Mouse (Mus musculus) forebrain, embryonic 16.5 days (tissue): ENCODE measurements around the gene Hpcal1. TPM values are rescaled to one million over a fixed set of nuclear protein-coding genes. Genes with fewer than 3 reads are reported as not detected.

Experiments
- ATAC-seq: fragments of 200-750 bp; cut with Nextera tagmentation; 2 replicates; pipeline ENCODE4 v1.8.0; 2017; ENCODE audit warnings: mild to moderate bottlenecking, moderate library complexity
- H3K27ac ChIP-seq: fragments of 300-500 bp; sonication (generic); 2 replicates; pipeline ENCODE4 v1.5.1; 2014; ENCODE audit warnings: low read length, control low read depth
- H3K27me3 ChIP-seq: fragments of 300-500 bp; sonication (generic); replicated peaks from 2 replicates; pipeline ENCODE4 v1.6.1; 2014; ENCODE audit warnings: low read length; ENCODE audit not compliant: control insufficient read depth, insufficient read depth
- H3K36me3 ChIP-seq: fragments of 300-500 bp; sonication (generic); 2 replicates; pipeline ENCODE4 v1.6.1; 2014; ENCODE audit not compliant: control insufficient read depth, insufficient read depth
- H3K4me1 ChIP-seq: fragments of 300-500 bp; sonication (generic); replicated peaks from 2 replicates; pipeline ENCODE4 v1.6.1; 2014; ENCODE audit warnings: low read length; ENCODE audit not compliant: control insufficient read depth, insufficient read depth
- H3K4me2 ChIP-seq: fragments of 300-500 bp; sonication (generic); 2 replicates; pipeline ENCODE4 v1.6.1; 2014; ENCODE audit warnings: mild to moderate bottlenecking, low read length, control low read depth
- H3K4me3 ChIP-seq: fragments of 300-500 bp; sonication (generic); replicated peaks from 2 replicates; pipeline ENCODE4 v1.5.1; 2014; ENCODE audit warnings: mild to moderate bottlenecking, low read length, control low read depth
- H3K9ac ChIP-seq: fragments of 300-500 bp; sonication (generic); replicated peaks from 2 replicates; pipeline ENCODE4 v1.6.1; 2014; ENCODE audit warnings: low read depth, low read length, control low read depth
- H3K9me3 ChIP-seq: fragments of 300-500 bp; sonication (generic); 2 replicates; pipeline ENCODE4 v1.6.1; 2016; ENCODE audit warnings: low read length; ENCODE audit not compliant: control insufficient read depth
- WGBS: fragments of 180-500 bp; shearing (Covaris S2); extraction: QIAGEN DNeasy Blood & Tissue Kit; methylation state at CpG from one replicate; pipeline ENCODE4 v1.1.7; 2014; 5-methylcytosine and 5-hydroxymethylcytosine counted together
- polyA plus RNA-seq: library from polyadenylated mRNA; unstranded; fragments of >200 nt; fragmentation: Nextera tagmentation; extraction: Ambion mirVana; gene quantifications from 2 replicates; pipeline ENCODE4 v1.2.1, GENCODE M21; 2015

Hpcal1 gene
- polyA plus RNA-seq, 1 experiment from 2014 or later, result 47.1 TPM

DNA sequence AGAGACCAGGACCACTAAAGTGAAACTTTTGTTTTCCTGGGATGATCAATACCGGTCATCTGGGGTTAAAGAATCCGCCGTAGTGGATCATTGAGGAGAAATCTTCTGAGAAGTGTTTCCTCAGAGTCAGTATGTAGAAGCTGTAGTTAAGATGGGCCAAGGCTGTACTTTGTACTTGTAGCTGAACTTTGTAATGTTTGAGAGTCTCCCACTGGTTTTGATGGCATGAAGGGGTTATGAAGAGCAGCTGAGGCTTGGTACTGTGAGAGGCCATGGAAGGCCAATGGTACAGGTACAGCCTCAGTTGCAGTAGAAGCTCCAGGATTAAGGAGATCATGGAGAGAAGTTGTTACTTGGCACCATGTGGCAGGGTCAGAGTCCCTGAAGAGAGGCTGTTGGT lies 13.2 kb downstream of the Hpcal1 start:
- Histone ChIP-seq H3K36me3 (no peaks in the 10 kb centered on the region), H3K27me3 (no peaks in the 10 kb centered on the region), H3K4me3 (no peak overlapping the region), H3K27ac (no peak overlapping the region), H3K9me3 (no peaks in the 10 kb centered on the region), H3K4me1 (peaks cover 11% of the 10 kb centered on the region), H3K9ac (no peak overlapping the region), H3K4me2 (no peak overlapping the region)
- 97% methylated on average over 3 of the region's 3 CpGs for WGBS
- no peak for ATAC-seq

DNA sequence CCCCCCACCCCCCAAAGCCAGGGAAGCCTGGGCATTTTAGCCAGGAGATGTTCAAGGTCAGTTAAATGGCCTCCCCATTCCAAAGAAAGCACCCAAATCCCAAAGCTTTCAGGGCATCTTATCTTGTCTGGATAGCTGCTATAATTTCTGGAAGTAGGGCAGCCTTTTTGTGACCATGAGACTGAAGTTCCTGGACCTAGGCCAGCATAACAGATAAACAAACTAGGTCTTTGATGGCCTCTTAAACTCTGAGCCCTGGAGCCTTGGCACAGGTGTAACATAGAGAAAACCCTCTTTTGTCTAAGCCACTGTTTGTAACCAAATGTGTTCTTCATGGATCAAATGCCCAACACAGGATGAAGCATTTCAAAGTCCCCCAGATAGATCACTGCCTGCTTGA lies 16.8 kb downstream of the Hpcal1 start:
- peaks cover 13% of the 10 kb centered on the region for H3K4me1 ChIP-seq
- no peak overlapping the region for H3K9ac ChIP-seq
- H3K36me3 ChIP-seq, result no peaks in the 10 kb centered on the region
- no peak overlapping the region for H3K4me2 ChIP-seq
- no peak for ATAC-seq
- no peaks in the 10 kb centered on the region for H3K27me3 ChIP-seq
- H3K4me3 ChIP-seq, result no peak overlapping the region
- H3K9me3 ChIP-seq, result no peaks in the 10 kb centered on the region
- no peak overlapping the region for H3K27ac ChIP-seq

DNA sequence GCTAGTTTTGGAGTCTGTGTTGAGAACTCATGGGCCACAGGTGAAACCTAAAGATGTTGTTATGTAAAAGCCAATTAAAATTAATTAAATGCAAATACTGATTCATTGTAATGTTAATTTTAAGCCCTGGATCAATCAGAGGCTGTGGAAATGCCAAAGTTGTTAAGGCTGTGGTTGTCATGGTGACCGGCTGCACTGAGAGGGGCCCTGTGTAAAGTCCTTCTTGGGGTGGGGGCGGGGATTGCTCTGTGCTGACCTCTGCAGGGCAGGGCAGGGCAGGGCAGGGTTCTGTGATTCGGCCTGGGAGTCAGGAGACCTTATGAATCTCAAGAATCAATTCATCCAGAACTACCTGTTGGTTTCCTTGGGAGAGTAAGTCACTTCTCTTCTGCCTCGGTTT lies 18.8 kb downstream of the Hpcal1 start:
- Histone ChIP-seq H3K4me1 (peaks cover 13% of the 10 kb centered on the region), H3K9ac (no peak overlapping the region), H3K27me3 (no peaks in the 10 kb centered on the region), H3K36me3 (no peaks in the 10 kb centered on the region), H3K4me2 (no peak overlapping the region), H3K9me3 (no peaks in the 10 kb centered on the region), H3K4me3 (no peak overlapping the region), H3K27ac (no peak overlapping the region)
- 10% methylated on average over 4 of the region's 4 CpGs for WGBS
- ATAC-seq, result peak; percentile 66; the same call in 1 of the 2 replicates

DNA sequence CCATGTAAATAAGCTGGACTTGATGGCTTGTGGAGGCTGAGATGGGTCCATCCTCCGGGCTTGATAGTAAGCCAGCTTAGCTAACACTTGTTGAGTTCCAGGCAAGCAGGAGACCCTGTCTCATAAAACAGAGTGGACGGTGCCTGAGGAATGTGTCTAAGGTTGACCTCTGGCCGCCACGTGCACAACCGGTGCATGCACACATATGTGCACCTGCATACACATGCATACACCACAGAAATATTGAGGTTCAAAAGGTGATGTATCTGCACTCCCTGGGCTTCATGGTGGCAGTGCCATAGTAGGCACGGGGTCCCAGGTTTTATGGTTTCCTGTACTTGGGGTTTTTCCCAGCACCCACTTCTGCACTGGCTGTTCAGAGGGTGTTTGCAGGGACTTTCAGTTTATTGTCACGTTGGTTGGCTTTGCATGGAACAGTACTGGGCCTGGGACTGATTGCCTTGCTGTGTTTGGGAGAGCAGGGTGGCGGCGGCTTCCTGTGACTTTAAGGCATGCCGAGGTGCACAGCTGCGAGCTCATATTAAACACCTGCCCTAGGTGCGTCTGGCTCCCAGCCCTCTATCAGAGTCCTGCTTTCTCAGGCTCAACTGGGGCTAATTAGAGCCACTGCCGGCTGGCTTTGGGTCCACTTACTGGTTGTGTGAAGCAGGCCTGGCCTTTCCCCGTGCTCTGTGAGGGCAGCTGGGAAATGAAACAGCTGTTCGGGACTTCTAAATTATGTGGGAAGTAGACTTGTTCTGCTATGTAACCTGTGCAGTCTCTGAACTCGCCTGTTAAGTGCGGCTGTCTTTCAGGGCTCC lies 19.5 kb downstream of the Hpcal1 start:
- Histone ChIP-seq H3K4me2 (no peak overlapping the region), H3K27ac (no peak overlapping the region), H3K9ac (no peak overlapping the region), H3K9me3 (no peaks in the 10 kb centered on the region), H3K36me3 (no peaks in the 10 kb centered on the region), H3K27me3 (no peaks in the 10 kb centered on the region), H3K4me1 (peaks cover 13% of the 10 kb centered on the region), H3K4me3 (no peak overlapping the region)
- no peak for ATAC-seq
- 67% methylated on average over 17 of the region's 17 CpGs for WGBS

DNA sequence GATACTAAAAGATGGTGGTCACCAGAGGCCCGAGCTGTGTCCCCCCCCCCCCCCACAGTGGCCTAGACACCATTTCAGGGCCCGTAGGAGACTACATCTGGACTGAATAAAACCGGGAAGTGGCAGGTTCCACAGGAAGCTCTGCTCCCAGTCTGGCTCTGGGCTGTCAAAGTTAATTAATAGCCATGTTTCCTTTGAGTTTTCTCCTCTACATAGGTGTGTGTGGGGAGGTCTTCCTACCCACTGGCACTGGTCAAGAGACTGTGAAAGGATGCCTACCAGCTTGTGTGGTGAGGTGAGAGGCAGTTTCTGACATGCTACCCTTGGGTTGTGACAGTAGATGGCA lies 20.1 kb downstream of the Hpcal1 start:
- Histone ChIP-seq H3K4me1 (peaks cover 13% of the 10 kb centered on the region), H3K27ac (no peak overlapping the region), H3K9me3 (no peaks in the 10 kb centered on the region), H3K4me2 (no peak overlapping the region), H3K9ac (no peak overlapping the region), H3K4me3 (no peak overlapping the region), H3K36me3 (no peaks in the 10 kb centered on the region), H3K27me3 (no peaks in the 10 kb centered on the region)
- WGBS, result 80% methylated on average over 3 of the region's 3 CpGs
- no peak for ATAC-seq

DNA sequence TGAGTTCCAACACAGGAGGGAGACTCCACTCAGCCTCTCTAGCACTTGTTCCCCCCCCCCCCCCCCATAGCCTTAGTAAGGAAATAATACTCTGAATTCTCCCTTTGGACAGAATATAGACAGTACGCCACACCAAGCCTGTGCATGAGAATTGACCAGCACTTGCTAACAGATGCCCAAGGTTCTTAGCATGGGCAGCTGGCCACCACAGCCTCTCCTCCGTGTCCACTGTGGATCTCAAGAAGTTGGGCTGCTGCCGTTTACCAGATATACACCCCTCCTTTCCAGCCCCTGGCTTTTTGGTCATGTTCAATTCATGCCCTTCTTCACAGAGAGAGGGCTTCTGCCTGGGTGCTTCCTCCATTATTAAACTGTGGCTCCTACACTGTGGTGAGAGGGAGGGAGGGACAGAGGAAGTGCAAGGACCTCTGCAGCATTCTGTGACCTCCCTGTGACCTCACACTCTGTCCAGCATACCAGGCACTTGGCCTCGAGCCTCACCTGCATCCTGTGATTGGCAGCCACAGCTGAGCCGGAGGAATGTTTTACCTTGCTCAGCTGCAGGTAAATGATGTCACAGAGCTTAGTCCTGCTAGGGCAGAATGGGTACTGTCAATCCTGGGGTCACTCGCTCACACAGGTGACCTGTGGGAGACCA lies 21.2 kb downstream of the Hpcal1 start:
- WGBS, result 82% methylated on average over 6 of the region's 6 CpGs
- H3K9me3 ChIP-seq, result no peaks in the 10 kb centered on the region
- ATAC-seq, result no peak

DNA sequence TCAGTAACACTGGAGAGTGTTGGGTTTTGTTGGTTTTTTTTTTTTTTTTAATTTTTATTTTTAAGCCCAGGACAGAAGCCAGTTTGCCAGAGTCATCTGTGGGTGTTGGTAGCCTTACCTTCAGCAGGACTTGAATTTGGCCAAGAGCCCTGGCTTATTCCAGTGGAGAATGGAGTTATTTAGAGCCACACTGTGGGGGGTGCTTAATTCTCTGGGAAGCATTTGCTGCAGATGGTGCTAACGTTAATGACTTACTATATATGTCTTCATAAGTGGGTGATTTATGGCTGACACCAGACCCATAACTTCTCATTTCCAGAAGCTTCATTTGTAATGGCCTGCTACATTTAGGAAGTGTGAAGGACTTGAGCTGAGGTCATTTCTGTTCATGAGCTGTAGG lies 21.9 kb downstream of the Hpcal1 start:
- Histone ChIP-seq H3K36me3 (no peaks in the 10 kb centered on the region), H3K27me3 (no peaks in the 10 kb centered on the region), H3K4me3 (no peak overlapping the region), H3K4me1 (peaks cover 13% of the 10 kb centered on the region), H3K4me2 (no peak overlapping the region), H3K9ac (no peak overlapping the region), H3K27ac (no peak overlapping the region), H3K9me3 (no peaks in the 10 kb centered on the region)
- no peak for ATAC-seq
- 39% methylated on average over 1 of the region's 1 CpGs for WGBS

More for the DNA sequence above, 21.2 kb downstream of the Hpcal1 start:
- Histone ChIP-seq H3K9ac (no peak overlapping the region), H3K27ac (no peak overlapping the region), H3K4me1 (peaks cover 13% of the 10 kb centered on the region), H3K36me3 (no peaks in the 10 kb centered on the region), H3K4me3 (no peak overlapping the region), H3K4me2 (no peak overlapping the region), H3K27me3 (no peaks in the 10 kb centered on the region)

DNA sequence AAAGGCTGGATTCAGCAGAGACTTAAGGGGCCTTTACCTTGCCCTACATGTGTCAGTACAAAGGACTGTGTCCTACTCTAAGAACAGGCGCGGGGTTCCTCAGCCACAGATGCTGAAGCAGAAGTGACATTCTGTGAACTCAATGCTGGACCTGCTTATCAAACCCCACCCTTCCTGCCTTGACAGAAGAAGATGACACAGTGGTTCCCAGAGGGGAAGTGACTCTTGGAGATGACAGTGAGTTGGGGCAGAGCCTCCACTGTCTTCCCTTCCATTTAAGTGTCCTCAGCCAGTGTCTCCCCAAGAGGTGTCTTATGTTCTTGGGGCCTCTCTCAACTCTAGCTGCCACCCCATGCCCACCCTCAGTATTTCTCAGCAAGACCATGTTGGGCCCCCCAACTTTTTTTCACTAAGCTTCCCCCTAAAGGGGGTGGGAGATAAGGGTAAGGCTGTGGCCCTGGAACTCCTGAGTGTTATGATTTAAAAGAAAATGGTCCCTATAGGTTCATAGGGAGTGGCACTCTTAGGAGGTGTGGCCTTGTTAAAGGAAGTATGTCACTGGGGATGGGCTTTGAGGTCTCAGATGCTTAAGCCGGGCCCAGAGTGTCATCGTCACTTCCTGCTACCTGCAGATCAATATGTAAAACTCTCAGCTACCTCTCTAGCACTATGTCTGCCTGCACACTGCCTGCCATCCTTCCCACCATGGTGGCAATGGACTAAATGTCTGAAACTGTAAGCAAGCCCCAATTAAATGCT lies 25.2 kb downstream of the Hpcal1 start:
- H3K4me2 ChIP-seq, result no peak overlapping the region
- no peak overlapping the region for H3K9ac ChIP-seq
- no peaks in the 10 kb centered on the region for H3K36me3 ChIP-seq
- no peaks in the 10 kb centered on the region for H3K27me3 ChIP-seq
- 97% methylated on average over 4 of the region's 4 CpGs for WGBS
- H3K9me3 ChIP-seq, result no peaks in the 10 kb centered on the region
- no peak for ATAC-seq
- no peaks in the 10 kb centered on the region for H3K4me1 ChIP-seq
- H3K27ac ChIP-seq, result no peak overlapping the region
- H3K4me3 ChIP-seq, result no peak overlapping the region

DNA sequence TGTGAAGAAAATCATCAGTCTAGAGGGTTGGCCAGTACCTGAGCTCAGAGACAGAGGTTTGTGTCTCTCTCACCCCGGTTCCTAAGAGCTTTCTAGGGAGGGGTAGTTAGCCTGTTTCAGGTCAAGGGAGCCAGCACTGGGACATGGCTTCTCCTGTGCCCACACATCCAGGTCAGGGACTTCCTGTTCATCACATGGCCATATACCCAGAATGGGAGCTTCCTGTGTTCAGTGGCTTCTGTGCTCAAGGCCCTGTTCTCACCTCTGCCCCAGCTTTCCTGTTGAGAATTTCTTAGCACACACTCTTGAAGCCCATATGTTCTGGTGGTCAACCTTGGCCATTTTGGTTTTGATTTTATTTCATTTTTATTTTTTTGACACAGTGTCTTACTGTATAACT lies 26.6 kb downstream of the Hpcal1 start:
- 100% methylated on average over 1 of the region's 1 CpGs for WGBS
- Histone ChIP-seq H3K4me2 (no peak overlapping the region), H3K9ac (no peak overlapping the region), H3K27me3 (no peaks in the 10 kb centered on the region), H3K4me1 (no peaks in the 10 kb centered on the region), H3K36me3 (no peaks in the 10 kb centered on the region), H3K9me3 (no peaks in the 10 kb centered on the region), H3K4me3 (no peak overlapping the region), H3K27ac (no peak overlapping the region)
- ATAC-seq, result no peak
